Mouse (Mus musculus): ENCODE results near the gene Stard10.

Gene Stard10

GRCm38 (mm10) chr7:101317014-101317413 is at the start of gene Stard10:
Stard10 (plus strand) TSS chr7:101317086.
- DNase-seq = no peak

GRCm38 (mm10) chr7:101267457-101268259 is 49.2 kb upstream of the Stard10 start:
- DNase-seq = no peak

GRCm38 (mm10) chr7:101271602-101272001 is 45.3 kb upstream of the Stard10 start:
- DNase-seq = no peak

GRCm38 (mm10) chr7:101272466-101273160 is 44.3 kb upstream of the Stard10 start:
- no peak for DNase-seq

DNA sequence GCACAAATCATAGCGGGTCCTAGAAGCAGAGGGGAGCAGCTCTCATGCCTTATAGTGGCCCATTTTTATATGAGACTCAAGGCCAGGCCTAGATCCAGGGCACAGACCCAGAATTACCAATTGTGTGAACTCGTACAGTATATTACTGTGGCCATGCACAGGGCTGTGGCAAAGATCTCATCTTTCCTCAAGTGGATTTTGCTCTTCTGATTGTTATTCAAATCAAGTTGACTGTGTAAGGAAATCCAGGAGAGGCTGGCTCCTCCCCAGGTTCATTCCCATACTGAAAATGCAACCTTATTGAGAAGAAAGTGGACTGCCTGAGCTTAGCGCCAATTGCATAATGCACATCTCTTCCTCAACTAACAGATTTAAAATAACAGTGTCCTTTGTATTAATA is 34.2 kb upstream of the Stard10 start:
- DNase-seq = no peak

DNA sequence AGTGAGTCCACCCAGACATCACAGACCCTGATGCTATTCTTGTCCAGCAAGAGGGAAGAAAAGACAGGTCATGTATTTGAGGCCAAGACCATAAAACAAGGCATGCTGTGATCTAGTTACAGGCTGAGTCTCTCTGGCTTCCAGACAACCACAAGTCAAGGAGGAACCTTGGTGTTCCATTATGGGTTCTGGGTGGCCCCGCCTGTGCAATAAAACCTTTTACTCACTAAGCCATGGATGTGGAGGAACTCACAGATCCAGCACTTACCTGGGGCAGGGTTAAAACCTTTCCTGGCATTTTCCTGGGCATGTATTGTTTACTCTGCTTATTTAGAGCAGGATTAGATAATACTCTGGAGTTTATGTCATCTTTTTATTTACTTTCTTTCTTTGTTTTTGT is 32.4 kb upstream of the Stard10 start:
- DNase-seq = no peak

- no peak for DNase-seq
These were observed 30.0 kb upstream of the Stard10 start for GRCm38 (mm10) chr7:101286891-101287290.

DNA sequence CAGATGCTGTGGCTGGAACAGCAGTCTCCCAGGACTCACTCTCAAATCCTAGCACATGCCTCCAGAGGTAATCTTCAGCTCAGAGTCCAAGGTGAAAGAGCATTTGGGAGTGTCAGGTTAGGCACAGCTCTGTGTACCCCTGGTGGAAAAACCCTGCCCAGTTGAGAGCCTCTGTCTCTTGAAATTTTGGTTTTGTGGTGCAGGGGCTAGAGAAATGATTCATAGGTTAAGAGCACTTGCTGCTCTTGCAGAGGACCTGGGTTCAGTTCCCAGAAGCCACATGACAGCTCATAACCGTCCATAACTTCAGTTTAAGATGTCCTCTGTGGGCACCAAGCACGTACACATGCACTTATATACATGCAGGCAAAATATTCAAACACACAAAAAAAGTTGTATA is 29.1 kb upstream of the Stard10 start:
- no peak for DNase-seq

- peak in 1 of 2 experiments; percentile 53 for DNase-seq
These were observed 28.4 kb upstream of the Stard10 start for GRCm38 (mm10) chr7:101288436-101288835.

GRCm38 (mm10) chr7:101290401-101290800 is 26.5 kb upstream of the Stard10 start:
- DNase-seq = no peak

DNA sequence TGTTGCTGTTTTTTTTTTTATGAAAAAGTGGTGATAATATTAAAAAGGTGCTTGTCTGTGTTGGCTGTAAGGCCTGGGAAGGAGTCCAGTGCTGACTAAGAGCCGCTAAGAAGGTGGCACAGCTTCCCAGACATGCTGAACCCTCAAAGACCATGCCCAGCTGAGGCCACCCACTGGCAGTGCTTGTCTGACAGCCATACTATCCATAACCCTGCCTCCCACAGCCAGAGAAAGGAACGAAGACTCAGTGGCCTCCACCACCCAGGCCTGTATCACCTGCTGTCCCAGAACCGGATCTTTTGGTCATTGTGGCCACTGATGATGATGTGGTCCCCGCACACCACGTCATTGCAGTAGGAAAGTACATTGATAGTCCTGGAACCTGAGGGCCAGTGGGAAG is 25.7 kb upstream of the Stard10 start:
- DNase-seq = no peak

DNA sequence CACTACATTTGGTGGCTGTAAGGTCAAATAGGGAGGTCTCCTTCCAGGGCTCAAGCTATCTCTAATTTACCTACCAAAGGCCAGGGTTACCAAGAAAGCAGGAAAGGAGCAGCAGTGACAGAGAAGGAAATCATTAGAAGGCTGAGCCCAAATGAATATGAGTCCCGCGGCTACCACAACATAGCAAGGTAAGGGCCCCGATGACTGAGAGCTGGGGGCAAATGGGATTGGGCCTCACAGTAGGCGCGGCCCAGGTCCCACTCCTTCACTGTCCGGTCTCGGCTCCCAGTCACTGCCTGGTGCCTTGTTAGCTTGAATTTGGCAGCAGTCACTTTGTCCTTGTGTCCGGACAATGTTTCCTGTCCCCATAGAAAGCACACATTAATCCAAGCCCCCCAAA is 25.2 kb upstream of the Stard10 start:
- DNase-seq = no peak

DNA sequence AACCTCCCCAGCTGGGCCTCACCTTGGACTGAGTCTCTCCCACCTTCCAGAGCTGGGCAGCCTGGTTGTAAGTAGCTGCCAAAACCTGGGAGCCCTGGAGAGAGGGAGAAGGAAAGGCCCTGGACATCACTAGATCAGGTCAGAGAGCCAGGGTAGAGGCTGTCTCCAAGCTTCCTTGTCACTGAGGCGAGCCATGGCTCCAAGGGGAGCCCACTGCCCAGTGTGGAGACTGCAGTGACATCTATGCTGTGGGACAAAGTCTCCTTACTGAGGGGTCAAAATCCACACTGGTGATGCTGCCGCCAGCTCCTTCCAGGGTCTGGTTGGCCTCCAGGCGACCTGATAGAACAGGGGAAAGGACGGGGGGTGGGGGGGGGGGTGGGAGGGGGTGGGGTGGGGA is 24.8 kb upstream of the Stard10 start:
- no peak for DNase-seq

DNA sequence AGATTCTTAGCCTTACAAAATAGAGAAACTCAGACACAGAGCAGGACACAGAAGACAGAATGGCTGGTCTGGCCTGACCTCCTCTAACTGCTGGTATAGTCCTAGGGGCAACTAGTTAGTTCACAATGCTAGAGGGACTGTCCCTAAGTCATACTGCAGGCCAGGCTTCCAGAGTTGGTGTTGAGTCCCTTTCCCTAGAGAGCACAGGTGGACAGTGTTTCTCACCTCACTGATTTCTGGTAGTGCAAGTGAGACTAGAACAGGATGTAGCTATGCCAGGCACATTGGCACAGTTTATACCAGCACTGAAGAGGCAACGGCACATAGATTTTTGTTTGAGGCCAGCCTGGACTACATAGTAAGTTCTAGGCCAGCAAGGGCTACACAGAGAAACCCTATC is 24.2 kb upstream of the Stard10 start:
- no peak for DNase-seq

GRCm38 (mm10) chr7:101293138-101293537 is 23.7 kb upstream of the Stard10 start:
- no peak for DNase-seq

DNA sequence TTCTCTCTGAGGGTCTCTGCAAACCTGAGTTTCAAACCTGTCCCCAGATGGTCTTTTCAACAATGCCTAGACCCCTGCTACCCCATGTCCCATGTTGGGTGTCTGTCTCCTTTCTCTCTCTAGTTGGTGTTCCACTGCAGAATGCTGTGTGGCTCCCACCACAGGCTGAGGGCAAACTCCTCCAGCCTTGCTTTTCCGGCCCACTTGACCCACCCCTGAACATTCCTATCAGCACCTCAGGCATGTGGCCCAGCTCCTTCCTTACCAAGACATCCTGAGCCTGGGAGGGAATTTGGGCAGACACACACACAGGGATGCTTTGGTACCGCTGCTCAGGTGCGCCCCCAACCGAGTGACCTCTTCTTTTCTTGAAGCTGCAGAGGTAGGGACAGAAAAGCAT is 23.3 kb upstream of the Stard10 start:
- no peak for DNase-seq

DNA sequence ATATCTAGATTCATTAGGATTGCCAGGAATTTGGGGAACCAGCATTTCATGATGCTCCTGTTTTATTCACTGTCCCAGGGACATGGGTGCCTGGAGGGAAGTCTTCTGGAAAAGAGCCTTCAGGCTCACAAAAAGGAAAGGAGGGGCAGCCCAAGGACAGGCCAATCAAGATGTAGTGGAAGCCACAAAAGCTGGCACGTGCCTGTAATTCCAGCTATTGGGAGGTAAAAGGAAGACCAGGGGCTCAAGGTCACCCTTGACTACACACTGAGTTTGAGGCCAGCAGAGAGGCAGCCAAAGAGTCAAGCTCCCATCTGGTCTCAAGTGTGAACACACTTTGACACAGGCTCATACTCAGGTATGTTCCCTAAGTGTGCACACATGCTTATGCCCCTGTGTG is 21.4 kb upstream of the Stard10 start:
- DNase-seq = no peak

DNA sequence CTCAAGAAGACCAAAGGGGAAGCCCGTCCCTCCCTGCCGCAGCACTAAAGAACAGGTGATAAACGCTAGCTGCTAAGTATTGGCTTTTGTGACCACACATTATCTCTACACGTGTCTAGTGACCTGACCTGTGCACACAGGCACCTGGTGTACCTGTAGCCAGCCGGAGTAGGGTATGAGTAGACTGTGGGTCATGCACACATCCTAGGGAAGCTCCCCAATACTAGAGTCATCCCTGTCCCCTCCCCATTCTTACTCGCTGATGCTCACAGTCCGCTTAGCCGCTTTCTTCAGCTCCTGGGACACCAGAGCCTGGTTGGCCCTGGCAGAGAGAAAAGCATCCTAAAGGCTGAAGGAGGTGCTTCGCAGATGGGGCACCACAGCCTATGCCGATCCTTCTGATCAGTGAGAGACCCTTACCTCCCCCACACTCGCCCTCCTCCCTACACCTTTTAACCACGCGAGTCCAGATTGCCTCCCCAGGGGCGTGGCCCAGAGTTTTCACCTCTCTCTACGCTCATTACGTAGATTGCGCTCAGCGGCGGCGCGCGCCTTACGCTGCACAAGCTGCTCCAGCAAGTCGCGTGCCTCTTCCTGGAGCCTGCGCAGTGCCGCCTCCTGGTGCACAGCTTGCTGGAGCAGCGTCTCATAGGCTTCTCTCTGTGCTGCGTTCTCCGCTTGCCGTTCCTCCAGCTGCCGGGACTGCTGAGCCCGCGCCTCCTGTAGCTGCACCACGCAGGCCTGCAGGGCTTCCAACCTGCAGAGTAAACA is 20.4 kb upstream of the Stard10 start:
- peak; percentile 69 to 77 for DNase-seq

DNA sequence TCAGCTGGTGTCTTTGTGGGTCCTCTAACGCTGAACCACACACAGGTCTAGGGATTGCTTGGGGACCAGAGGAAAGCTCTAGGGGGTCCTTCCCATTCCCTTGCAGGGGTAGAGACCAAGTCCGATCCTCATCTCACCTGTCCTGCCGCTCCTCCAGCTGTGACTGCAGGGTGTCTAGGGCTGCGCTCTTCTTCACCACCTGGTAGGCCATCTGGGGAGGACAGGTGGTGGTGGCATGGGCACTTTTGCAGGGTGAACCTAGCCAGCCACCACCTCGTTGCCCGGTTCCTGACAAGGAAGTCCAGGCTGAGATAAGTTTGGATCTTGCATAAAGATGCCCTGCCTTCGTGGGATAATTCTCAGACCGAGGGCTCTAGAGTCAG is 19.9 kb upstream of the Stard10 start:
- no peak for DNase-seq

GRCm38 (mm10) chr7:101298375-101298774 is 18.5 kb upstream of the Stard10 start:
- DNase-seq = no peak

DNA sequence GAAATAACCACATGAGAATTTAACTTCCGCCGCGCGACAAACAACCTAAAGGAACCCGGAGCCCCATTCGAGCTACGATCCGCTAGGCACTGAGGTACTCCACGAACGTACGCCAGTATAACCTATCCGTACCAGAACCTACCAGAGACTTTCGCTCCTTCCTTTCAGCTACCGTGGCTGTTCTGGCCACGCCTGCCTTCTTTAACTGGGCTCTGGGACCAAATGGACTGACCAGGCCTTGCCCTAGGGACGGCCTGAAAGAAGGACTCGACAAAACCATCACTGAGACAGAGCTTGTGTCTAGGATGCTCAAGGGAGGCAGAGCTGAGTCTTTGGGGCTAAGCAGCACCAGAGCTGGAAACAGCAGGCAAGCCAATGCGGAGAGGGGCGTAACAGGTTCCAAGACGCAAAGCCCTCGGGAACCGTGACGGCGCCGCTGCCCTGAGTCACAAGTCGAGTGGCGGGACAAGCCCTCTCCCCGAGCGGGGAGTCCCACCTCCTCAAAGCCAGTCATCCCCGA is 15.5 kb upstream of the Stard10 start:
- peak in 1 of 2 experiments; percentile 25 for DNase-seq

- DNase-seq = peak; percentile 93 to 95
These were observed 14.9 kb upstream of the Stard10 start, which contains the start of gene Atg16l2 for GRCm38 (mm10) chr7:101301881-101302456. Atg16l2 (minus strand) TSS chr7:101302251.

- DNase-seq = no peak
These were observed 14.2 kb upstream of the Stard10 start for GRCm38 (mm10) chr7:101302691-101303090.

Data from kidney, adult 8-10 months (tissue).